Mouse (Mus musculus) large intestine, adult 2 months (tissue): ENCODE results near the gene Trex1. TPM values are rescaled to one million over a fixed set of nuclear protein-coding genes. Genes with fewer than 3 reads are reported as not detected.

Experiments
- DNase-seq: peaks from one replicate; pipeline ENCODE4 v3.0.0-alpha.2; 2012; ENCODE audit warnings: low read depth, low spot score
- WGBS: fragments of 180-500 bp; shearing (Covaris S2); methylation state at CpG from one replicate; pipeline ENCODE4 v1.1.7; 2018; 5-methylcytosine and 5-hydroxymethylcytosine counted together
- polyA plus RNA-seq: library from polyadenylated mRNA; depleted of rRNA; stranded (reverse); fragments of >200 nt; gene quantifications from 2 replicates; pipeline ENCODE4 v1.2.3, GENCODE M21; 2012

Gene Trex1
- polyA plus RNA-seq, 1 experiment = 65.2 TPM

DNA sequence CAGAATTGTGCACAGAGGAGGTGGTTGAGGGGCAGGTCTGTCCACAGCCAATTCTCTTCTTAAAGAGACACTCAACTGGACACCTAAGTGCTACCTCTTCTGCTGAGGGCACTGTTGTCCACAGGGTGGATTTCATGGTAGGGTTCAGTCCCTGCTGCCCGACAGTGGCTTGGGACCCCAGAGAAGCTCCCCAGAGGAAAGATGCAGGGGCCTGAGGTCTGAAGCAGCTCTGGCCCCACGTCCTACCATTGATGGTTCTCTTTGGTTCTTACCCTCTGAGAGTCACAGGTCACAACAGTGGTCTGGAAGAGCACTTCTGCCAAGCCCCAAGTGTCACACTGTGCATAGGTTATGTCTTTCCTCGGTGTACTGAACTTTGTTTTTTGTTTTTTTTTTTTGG is 6.2 kb downstream of the Trex1 start:
- WGBS = 87% methylated on average over 3 of the region's 3 CpGs
- no peak for DNase-seq

DNA sequence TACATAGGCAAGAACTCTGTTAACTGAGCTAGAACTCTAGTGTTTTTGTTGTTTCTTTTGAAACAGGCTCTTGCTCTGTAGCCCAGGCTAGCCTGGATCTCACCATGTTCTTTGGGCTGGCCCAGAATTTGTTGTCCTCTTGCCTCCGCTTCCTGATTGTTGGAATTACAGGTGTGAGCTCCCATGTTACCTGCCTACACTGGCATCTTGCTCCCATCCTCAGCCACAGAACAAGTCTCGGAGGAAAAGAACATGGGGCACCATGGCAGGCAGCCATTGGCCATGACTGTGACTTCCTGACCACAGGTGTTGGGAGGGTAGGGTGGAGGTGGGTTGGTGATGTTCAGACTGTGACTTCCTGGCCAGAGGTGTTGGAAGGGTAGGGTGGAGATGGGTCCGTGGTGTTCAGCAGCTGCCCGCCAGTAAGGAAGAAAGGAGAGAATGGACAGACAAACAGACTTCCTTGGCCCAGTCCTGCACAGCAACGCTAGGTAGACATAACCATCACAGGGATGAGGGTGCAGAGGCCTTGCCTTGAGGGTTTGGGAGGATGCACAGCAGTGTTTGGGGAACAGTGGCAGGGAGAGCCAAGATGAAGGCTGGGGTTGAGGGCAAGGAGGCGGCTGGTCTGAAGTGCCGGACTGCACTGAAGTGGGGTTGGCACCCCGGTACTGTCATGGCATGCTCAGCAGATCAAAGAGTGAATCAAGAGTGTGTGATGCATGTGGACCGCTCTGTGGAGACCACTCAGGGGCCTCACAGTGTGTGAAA is 6.9 kb downstream of the Trex1 start:
- DNase-seq = no peak
- WGBS = 85% methylated on average over 9 of the region's 9 CpGs

DNA sequence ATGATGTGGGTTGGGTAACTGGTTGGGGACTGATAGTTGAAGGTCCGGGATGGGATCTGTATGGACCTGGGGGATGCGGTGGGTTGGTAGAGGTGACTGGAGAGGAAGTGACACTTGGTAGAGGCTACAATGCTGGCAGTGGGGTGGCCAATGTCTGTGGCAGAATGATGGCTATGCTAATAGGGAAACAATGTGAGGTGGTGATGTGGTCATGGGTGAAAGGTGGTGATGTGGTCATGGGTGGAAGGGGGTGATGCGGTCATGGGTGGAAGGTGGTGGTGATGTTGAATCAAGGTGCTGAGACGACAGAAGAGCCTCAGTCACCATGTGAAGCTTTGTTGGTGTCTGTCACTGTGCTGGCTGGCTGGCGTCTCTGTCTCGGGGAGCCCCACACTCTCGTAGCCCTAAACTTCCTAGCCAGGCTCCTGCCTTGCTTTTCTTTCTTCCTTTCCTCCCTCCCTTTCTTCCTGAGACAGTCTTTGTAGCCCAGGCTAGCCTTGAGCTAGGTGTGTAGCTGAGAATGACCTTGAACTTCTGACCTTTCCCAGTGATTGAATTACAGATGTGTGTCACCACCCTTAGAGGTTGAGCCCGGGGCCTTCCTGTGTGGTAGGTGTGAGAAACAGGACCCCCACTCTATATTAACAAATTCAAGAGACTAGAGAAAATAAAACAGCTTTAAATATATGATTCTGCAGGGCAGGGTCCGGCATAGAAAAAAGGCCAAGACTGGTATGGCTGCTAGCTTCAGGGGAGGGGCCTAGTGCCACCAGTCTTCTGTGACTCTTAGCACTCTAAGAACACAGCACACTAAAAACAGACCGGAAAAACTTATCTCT is 7.7 kb downstream of the Trex1 start:
- DNase-seq = no peak
- WGBS = 86% methylated on average over 10 of the region's 10 CpGs

DNA sequence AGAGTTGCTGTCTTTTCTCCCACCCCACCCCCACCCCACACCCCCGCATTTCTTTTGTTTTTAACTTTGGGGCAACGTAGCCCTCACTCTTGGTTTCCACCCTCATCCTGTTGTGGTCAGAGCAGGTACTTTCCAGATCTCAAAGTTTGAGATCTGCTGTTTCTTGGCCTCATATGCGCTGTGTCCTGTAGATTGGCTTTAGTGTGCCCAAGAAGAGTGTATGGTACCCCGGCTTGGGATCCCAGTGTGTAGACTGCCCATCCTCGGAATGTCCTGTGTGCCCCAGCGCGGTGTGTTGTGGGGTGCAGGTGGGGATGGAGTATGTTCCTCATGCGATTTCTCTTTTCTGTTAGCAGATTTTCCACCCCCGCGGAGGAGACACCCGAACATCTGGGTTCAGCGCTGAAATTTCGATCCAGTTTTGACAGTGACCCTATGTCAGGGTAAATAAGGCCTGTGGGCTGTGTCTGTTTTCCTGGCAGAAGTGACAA is 8.5 kb downstream of the Trex1 start:
- DNase-seq = no peak
- 86% methylated on average over 13 of the region's 13 CpGs for WGBS

DNA sequence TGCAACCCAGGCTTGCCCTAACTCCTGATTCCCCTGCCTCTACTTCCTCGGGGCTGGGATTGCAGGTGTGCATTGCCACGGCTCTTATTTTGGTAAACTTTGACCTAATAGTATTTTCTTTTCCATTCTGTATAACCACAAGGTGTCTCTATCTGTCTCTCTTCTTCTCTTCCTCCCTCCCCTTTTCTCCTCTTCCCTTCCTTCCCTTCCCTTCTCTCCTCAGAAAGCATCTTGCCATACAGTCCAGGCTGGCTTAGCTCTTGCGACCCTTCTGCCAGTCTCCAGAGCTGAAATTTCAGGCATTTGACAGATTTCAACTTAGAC is 8.9 kb downstream of the Trex1 start:
- 74% methylated on average over 3 of the region's 3 CpGs for WGBS
- no peak for DNase-seq

DNA sequence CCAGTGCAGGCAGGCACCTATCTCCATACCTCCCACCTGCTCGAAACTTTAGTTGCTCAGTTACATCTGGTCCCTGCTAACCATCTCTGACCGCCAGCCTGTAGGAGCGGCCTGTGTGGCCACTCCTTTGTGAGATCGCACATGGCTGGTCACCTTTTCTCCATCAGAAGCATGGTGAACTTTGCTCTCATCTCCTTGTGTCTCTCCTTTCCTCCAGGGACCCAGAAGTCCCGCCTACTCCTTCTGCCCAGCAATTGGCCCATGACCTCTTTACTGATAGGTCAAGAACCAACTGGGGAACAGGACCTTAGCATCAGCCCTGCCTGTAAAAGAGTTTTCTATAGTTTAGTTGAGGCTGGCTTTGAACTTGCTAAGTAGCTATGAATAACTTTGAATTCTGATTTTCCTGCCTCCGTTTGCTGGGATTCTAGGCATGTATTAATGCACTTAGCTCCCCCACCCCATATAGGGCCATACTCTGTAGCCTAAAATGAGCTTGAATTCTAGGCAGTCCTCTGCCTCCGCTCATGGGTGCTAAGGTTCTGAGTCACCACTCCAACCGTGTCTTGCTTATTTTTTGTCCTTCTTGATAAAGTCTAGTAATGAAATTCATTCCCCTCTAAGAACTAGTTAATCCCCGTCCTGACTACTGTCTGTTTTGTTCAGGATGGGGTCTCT is 9.4 kb downstream of the Trex1 start:
- 71% methylated on average over 9 of the region's 9 CpGs for WGBS
- DNase-seq = no peak

DNA sequence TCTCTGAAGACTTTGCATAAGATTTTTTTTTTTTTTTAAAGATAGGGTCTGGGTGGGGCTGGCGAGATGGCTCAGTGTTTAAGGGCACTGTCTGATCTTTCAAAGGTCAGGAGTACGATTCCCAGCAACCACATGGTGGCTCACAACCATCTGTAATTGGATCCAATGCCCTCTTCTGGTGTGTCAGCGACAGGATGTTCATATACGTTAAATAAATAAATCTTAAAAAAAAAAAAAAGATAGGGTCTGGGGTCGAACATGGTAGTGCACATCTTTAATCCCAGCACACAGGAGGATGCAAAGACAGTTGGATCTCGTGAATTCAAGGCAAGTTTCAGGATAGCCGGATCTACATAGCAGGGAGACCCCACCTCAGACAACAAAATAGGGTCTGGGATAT is 10.2 kb downstream of the Trex1 start:
- 79% methylated on average over 7 of the region's 7 CpGs for WGBS
- no peak for DNase-seq

DNA sequence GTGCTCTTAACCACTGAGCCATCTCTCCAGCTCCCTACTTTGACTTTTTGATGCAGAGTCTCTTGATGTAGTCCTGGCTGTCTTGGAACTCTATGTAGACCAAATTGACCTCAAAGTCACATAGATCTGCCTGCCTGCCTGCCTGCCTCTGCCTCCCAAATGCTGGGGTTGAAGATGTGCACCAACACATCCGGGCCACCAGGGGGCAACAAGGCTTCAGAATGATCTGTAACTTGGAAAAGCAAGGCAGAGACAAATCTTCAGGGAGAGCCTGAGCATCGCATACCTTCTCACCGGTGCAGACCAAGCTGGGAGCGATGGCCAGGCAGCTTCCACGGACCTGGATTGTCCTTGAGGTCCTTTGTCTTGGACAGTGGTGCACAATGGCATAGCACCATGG is 13.2 kb downstream of the Trex1 start:
- DNase-seq = no peak
- 43% methylated on average over 5 of the region's 5 CpGs for WGBS

DNA sequence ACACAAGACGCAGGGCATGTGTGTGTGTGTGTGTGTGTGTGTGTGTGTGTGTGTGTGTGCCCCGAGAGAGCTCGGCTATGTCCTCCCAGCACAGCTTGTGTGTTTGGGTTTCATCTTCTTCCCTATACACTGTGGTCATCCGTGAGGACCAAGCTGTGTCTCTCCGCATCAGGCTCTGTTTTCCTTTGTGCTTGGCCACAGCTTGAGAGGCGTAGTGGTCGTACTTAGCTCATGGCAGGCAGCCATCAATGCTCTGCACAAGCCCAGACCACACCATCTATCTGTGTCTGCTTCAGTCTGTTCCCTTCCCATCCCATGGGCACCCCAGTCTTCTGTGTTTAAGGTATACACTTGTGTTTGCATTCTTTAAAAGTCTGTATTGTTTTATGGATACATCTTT is 18.2 kb downstream of the Trex1 start:
- DNase-seq = no peak
- 58% methylated on average over 7 of the region's 7 CpGs for WGBS

DNA sequence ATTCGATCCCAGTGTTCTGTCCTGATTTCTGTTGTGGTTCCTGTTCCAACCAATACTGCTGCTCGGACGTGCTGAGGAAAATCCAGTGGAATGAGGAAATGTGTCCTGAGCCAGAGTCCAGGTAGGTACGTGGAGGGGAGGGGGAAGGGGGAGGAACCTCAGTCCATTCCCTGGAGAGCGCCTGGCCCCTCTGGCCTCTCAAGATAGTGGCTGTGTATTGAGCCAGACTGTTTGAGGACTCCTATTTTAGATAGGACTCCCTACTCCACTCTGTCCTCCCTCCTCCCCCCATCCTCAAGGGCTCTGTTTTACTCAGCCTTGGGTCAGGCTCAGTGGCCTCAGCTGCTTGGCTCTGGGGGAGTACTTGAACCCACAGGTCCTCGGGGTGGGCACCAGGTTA is 18.6 kb downstream of the Trex1 start:
- no peak for DNase-seq
- WGBS = 20% methylated on average over 6 of the region's 6 CpGs

DNA sequence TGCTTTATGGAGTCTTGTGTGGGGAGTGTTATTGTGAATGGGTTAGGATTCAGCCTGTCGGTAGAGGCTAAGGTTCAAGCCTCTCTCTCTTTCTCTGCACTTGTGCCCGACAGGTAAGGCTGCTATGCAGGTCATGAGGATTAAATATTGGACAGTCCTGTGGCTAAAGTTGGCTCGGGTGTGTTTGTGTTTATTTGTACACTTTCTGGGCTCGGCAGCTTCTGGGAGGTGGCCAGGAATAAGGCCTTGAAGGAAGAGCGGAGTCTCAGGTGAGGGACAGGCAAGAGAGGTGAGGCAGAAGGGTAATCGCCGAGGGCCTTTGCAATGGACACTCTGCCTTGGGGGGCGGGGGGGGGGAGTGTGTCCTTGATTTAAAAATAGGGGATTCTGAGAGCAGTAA is 19.3 kb downstream of the Trex1 start:
- no peak for DNase-seq
- WGBS = 18% methylated on average over 8 of the region's 8 CpGs

DNA sequence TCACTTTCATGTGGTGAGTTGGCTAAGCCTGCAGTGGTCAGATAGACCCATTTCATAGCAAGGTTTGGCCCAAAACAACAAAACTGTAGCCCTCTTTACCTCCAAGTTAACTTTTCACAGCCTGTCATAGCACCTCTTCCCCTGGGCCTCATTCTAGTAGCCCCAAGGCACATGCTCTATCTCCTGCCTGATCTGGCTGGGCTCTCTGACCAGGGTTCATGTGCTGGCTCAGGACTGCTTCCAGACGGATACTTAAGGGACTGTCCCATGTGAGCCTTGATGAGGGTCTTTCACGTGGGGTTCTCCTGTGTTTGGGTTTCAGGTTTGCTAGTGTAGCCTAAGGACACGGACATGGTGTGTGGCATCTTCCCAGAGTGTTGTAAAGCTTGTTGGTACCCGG is 19.9 kb downstream of the Trex1 start:
- 45% methylated on average over 4 of the region's 4 CpGs for WGBS
- no peak for DNase-seq

DNA sequence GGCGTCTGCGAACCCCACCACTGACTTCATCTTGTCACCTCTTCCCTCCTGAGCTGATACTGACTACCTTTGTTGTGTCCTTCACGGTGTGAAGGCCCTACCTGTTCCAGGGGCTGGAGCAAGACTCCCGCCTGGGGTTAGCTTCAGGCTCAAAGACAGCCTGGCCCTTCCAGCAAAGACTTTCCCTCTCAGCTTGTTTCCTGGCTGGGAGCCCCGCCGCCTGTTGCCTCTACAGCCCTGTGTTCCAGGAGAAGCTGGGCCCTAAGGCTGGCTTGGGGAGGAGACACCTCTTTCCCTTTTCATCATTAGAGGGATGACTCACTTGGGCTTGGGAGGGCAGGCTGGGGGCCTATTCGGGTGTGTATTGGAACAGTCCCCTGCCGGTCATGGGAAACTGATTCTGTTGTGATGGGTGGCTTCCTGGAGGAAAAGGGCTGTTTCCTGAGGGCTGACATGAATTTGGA is 20.6 kb downstream of the Trex1 start:
- WGBS = 3% methylated on average over 8 of the region's 8 CpGs

DNA sequence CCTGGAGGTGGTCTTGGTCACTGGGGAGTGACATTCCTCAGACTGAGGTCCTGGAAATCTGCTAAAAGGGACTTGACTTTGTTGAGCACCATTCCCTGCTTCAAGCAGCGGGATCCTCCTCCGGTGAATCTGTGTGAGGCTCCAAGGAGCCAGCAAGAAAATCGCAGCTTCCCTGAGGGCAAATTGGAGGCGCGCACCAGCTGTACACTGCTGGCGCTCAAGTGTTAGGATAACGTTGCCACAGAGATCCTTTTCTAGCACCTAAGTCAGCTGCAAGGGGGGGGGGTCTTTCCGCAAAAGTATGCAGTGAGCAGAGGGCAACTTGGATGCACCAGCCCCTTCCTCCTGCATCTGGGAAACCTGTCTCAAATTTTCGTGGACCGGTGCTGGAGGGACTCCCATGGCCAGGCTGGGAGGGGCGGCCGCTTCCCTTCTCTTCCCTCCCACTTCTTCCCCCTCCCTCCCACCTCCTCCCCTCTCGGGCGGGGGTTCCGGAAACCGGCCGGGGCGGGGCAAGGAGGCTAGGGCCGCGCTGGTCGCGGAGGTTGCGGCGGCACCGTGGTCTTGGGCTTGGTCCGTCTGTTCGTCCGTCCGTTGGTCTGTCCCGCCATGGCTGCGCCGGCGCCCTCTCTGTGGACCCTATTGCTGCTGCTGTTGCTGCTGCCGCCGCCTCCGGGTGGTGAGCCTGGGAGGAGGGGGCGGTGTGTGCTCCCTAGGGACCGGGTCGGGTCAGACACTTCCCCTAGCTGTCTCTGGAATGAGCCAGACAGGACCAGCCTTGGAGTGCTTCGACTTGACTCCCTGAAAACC is 21.2 kb downstream of the Trex1 start, which contains the start of gene Shisa5:
Gene Shisa5 (plus strand): TSS at position 480 of the 810 bp plus-strand sequence.
- under 1% methylated on average over 40 of the region's 40 CpGs for WGBS
- no peak for DNase-seq

More for the DNA sequence above, 20.6 kb downstream of the Trex1 start:
- DNase-seq = no peak

DNA sequence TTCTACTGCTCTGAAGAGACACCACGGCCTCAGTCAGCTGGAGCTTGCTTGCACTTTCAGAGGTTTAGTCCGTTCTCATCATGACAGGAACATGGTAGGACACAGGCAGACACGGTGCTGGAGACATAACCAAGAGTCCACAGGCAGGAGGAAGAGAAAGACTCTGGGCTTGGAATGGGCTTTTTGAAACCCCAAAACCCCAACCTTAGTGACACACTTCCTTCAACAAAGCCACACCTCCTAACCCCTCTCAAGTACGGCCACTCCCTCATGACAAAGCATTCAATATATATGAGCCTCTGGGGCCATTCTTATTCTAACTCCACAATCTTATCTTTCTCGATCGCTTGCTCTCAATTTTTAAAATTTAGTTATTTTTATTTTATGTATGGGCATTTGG is 27.1 kb downstream of the Trex1 start:
- DNase-seq = no peak
- WGBS = 64% methylated on average over 6 of the region's 6 CpGs

DNA sequence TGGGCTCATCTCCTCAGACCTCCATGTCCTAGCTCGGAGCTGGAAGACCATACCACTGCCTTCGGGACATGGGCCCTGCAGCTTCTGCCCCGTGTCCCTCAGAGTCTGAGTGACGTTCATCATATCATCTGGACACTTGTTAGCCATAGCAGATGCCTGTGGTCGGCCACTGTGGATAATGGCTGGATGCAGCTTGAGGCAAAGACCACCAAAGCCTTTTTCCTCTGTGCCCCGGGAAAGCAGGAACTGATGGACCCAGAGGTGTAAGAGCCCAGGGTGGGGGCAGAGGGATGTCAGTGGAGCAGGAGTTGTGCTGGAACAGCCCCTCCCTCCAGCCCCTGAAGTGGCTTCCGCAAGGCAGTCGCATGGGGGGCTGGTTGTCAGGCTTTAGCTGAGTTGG is 27.8 kb downstream of the Trex1 start:
- 89% methylated on average over 8 of the region's 8 CpGs for WGBS
- no peak for DNase-seq

DNA sequence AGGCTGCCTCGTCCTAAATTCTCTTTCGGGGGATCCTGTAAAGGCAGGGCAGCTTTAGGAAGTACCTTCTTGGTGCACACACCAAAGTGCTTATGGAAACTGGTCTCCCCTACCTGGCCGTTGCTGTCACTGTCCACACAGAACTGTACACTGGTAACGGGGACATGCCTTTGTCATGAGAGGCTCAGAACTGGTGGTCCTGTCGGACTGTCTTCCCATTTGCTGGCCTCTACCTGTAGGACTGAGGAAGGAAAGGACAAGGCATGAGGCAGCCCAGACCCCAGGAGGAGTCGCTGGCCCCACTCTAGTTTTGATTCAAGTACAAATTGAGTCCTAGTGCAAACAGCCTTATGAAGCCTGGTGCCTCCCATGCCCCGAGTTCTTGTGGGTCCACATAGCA is 28.5 kb downstream of the Trex1 start:
- DNase-seq = no peak
- WGBS = 94% methylated on average over 7 of the region's 7 CpGs

DNA sequence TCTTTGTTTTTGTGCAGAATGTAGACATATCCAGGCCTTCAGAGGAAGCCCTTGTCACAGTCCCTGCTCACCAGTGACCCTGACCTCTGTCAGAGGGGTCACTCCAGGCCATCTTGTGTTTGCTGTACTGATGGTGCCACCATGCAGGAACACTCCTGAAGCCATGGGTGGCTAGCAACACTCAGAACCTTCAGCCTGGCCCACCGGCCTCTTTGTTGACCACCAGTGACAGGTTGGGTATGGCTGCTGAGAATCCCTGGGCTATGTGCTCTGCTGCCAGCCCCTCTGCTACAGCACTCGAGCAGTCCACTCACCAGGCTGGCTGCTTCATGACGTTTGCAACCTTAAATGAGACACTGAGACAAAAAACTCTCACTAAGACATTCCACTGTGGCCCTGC is 29.2 kb downstream of the Trex1 start:
- WGBS = 78% methylated on average over 3 of the region's 3 CpGs
- no peak for DNase-seq

DNA sequence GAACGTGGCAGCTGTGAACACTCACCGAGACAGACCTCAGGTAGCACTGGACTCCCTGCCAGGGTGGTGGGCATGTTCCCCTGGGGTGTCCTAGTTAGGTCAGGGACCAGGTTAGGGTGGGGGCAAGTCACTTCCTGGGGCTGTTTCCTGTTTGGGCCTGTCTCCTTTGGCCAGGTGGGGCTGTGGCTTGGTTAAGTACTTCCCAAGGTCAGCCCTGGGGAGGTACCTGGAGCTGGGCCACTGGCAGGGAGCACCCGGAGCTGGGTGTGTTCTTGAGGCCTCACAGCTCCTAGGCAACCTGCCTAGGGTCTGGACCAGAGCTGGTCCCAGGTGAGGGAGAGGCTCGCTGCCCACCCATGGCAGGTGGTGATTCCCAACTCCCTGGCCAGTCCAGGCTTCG is 30.6 kb downstream of the Trex1 start:
- 30% methylated on average over 5 of the region's 5 CpGs for WGBS
- no peak for DNase-seq

DNA sequence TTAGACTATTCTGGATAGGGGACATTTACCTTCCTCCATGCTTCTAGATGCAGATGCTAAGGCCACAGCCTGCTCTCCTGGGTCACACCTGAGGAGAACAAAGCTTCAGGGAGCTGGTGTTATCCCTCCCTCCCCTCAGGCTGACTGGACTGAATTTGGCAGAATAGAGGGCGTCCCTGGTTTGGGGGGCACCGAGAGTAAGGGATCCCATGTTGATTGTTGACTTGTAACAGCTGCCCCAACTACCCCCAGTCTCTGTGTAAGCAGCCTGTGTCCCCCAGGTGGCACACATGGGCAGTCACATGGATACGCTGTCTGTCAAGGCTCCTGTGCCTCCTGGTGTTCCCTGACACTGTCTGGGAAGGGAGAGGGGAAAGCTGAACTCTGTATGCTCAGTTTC is 31.1 kb downstream of the Trex1 start:
- 91% methylated on average over 3 of the region's 3 CpGs for WGBS
- DNase-seq = no peak
